Mouse (Mus musculus): ENCODE results near the gene Cdh12. TPM values are rescaled to one million over a fixed set of nuclear protein-coding genes. Genes with fewer than 3 reads are reported as not detected.
"Not testable (repeated sequence)": the region's sequence is repeated elsewhere in the genome, so short reads cannot be mapped to it uniquely, and the experiment has no call there.

Cdh12 gene
- polyA plus RNA-seq, 1 experiment from 2014 or later = 10.5 TPM

GRCm38 (mm10) chr15:20605751-20606150 is 156.7 kb downstream of the Cdh12 start:
- not testable (repeated sequence) for H3K27ac ChIP-seq (replicated peaks); H3K4me2 ChIP-seq; H3K4me1 ChIP-seq; H3K4me3 ChIP-seq (replicated peaks); ATAC-seq (ENCODE audit: low FRiP score); H3K9ac ChIP-seq (replicated peaks); H3K36me3 ChIP-seq; H3K27me3 ChIP-seq (replicated peaks); H3K9me3 ChIP-seq (replicated peaks)
- 87% methylated on average over 3 of the region's 3 CpGs for WGBS

DNA sequence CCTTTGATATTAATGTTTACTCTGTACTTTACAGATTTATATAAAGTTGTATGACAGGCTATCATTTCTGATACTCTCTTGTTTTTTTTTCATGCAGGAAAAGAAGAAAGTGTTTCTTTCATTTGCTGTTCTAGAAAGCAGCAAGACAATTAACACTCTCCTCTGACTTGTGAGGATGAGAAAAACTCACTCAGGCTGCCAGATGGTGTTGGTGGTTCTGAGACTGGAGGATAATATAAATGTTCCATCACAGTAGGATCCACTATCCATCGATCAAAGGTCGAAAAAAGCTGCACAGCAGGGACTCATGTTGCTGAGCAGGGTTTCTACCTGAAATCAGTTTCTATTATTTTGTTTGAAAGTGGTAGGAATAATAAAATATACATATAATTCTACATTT is 185.5 kb downstream of the Cdh12 start:
- Histone ChIP-seq H3K4me3 (replicated peaks) (no peak overlapping the region), H3K36me3 (no peaks in the 10 kb centered on the region), H3K4me2 (no peak overlapping the region), H3K9me3 (replicated peaks) (no peaks in the 10 kb centered on the region), H3K27me3 (replicated peaks) (no peaks in the 10 kb centered on the region), H3K4me1 (no peaks in the 10 kb centered on the region), H3K9ac (replicated peaks) (no peak overlapping the region), H3K27ac (replicated peaks) (no peak overlapping the region)
- WGBS = 66% methylated on average over 2 of the region's 2 CpGs
- ATAC-seq (ENCODE audit: low FRiP score) = no peak

- ATAC-seq (ENCODE audit: low FRiP score) = peak; percentile 69; the same call in 1 of the 2 replicates
- H3K4me1 ChIP-seq = no peaks in the 10 kb centered on the region
- 30% methylated on average over 2 of the region's 2 CpGs for WGBS
Observed at GRCm38 (mm10) chr15:20639155-20639554, 190.1 kb downstream of the Cdh12 start.

GRCm38 (mm10) chr15:20642905-20643414 is 193.9 kb downstream of the Cdh12 start:
- H3K27me3 ChIP-seq (replicated peaks) = no peaks in the 10 kb centered on the region
- H3K36me3 ChIP-seq = no peaks in the 10 kb centered on the region
- no peak for ATAC-seq (ENCODE audit: low FRiP score)
- no peaks in the 10 kb centered on the region for H3K9me3 ChIP-seq (replicated peaks)
- H3K9ac ChIP-seq (replicated peaks) = no peak overlapping the region
- no peak overlapping the region for H3K27ac ChIP-seq (replicated peaks)
- H3K4me1 ChIP-seq = no peaks in the 10 kb centered on the region
- 83% methylated on average over 3 of the region's 3 CpGs for WGBS
- no peak overlapping the region for H3K4me2 ChIP-seq
- H3K4me3 ChIP-seq (replicated peaks) = no peak overlapping the region

More at GRCm38 (mm10) chr15:20639155-20639554, 190.1 kb downstream of the Cdh12 start:
- no peak overlapping the region for H3K4me3 ChIP-seq (replicated peaks)
- no peaks in the 10 kb centered on the region for H3K27me3 ChIP-seq (replicated peaks)
- no peaks in the 10 kb centered on the region for H3K9me3 ChIP-seq (replicated peaks)
- H3K9ac ChIP-seq (replicated peaks) = no peak overlapping the region
- no peak overlapping the region for H3K27ac ChIP-seq (replicated peaks)
- H3K4me2 ChIP-seq = no peak overlapping the region
- no peaks in the 10 kb centered on the region for H3K36me3 ChIP-seq

DNA sequence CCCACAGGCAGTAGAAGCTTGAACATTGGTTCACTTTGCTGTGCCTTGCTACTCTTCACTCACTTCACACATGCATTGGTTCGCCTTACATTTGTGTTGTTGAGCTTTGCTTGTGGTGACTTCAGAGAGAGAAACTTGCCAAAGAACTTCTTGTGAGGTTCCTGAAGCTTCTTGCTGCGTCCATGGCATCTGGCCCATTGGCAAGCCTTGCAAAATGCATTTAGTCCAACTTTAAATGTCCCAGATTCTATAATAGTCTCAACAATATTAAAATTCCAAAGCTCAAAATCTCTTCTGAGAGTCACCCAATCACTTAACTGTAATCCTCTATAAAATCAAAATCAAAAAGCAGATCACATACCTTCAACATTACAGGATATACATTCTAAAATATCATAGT is 211.2 kb downstream of the Cdh12 start:
- H3K9me3 ChIP-seq (replicated peaks) = no peaks in the 10 kb centered on the region

DNA sequence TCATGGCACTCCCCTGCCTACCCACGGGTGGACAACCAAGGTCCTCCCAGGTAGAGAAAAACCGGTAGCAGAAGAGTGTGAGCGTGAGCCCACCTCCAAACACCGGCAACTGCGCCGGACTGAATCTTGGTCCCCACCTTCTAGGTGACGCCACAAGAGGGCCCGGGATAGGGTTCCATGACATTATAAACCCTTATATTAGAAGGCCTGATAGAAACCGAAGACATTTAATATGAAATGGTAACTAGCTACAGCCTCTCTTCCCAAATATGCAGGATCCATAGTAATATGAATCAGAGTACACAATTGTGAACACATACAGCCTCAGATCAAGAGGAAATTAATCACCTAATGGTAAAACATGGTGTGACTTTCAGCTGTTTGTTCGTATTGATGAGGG is 217.6 kb downstream of the Cdh12 start, which contains the start of gene Acot10:
Gene Acot10, minus strand, starts transcription at position 101 of the 400 bp plus-strand sequence.
- Histone ChIP-seq H3K4me1 (no peaks in the 10 kb centered on the region), H3K4me3 (replicated peaks) (no peak within 1 kb of the TSS), H3K27me3 (replicated peaks) (no peaks in the 10 kb centered on the region), H3K9me3 (replicated peaks) (no peaks in the 10 kb centered on the region), H3K36me3 (no peaks in the 10 kb centered on the region), H3K27ac (replicated peaks) (no peak within 1 kb of the TSS), H3K9ac (replicated peaks) (no peak within 1 kb of the TSS), H3K4me2 (no peak within 1 kb of the TSS)
- 92% methylated on average over 10 of the region's 10 CpGs for WGBS
- ATAC-seq (ENCODE audit: low FRiP score) = no peak

More for the DNA sequence above, 211.2 kb downstream of the Cdh12 start:
- Histone ChIP-seq H3K36me3 (no peaks in the 10 kb centered on the region), H3K4me1 (no peaks in the 10 kb centered on the region), H3K27ac (replicated peaks) (no peak overlapping the region), H3K4me2 (no peak overlapping the region), H3K9ac (replicated peaks) (no peak overlapping the region), H3K27me3 (replicated peaks) (no peaks in the 10 kb centered on the region), H3K4me3 (replicated peaks) (no peak overlapping the region)
- WGBS = 79% methylated on average over 2 of the region's 2 CpGs
- ATAC-seq (ENCODE audit: low FRiP score) = no peak

- no peaks in the 10 kb centered on the region for H3K9me3 ChIP-seq (replicated peaks)
- H3K27ac ChIP-seq (replicated peaks) = no peak overlapping the region
- H3K4me3 ChIP-seq (replicated peaks) = no peak overlapping the region
- H3K9ac ChIP-seq (replicated peaks) = no peak overlapping the region
- no peaks in the 10 kb centered on the region for H3K4me1 ChIP-seq
- ATAC-seq (ENCODE audit: low FRiP score) = no peak
- no peak overlapping the region for H3K4me2 ChIP-seq
- no peaks in the 10 kb centered on the region for H3K36me3 ChIP-seq
- H3K27me3 ChIP-seq (replicated peaks) = no peaks in the 10 kb centered on the region
Observed at GRCm38 (mm10) chr15:20667350-20667749, 218.3 kb downstream of the Cdh12 start.

- Histone ChIP-seq H3K27ac (replicated peaks) (no peak overlapping the region), H3K4me3 (replicated peaks) (no peak overlapping the region), H3K27me3 (replicated peaks) (no peaks in the 10 kb centered on the region), H3K9me3 (replicated peaks) (no peaks in the 10 kb centered on the region), H3K4me2 (no peak overlapping the region), H3K4me1 (no peaks in the 10 kb centered on the region), H3K36me3 (no peaks in the 10 kb centered on the region), H3K9ac (replicated peaks) (no peak overlapping the region)
- 62% methylated on average over 1 of the region's 1 CpGs for WGBS
- ATAC-seq (ENCODE audit: low FRiP score) = no peak
Observed at GRCm38 (mm10) chr15:20667989-20668388, 218.9 kb downstream of the Cdh12 start.

DNA sequence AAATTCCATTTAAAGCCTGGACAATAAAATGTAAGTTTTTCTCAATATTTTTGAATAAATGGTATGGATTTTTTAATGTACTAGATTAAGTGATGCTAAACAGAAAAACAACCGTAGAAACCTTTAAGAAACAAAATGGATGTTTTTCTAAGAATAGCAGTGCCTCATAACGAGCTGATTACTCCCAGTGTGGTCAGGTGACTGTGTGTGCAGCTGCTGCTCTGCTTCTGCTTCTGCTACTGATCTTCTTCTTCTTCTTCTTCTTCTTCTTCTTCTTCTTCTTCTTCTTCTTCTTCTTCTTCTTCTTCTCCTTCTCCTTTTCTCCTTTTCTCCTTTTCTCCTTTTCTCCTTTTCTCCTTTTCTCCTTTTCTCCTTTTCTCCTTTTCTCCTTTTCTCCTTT is 220.4 kb downstream of the Cdh12 start:
- H3K4me3 ChIP-seq (replicated peaks); H3K27me3 ChIP-seq (replicated peaks); H3K36me3 ChIP-seq; H3K4me1 ChIP-seq; H3K9ac ChIP-seq (replicated peaks); ATAC-seq (ENCODE audit: low FRiP score); H3K9me3 ChIP-seq (replicated peaks); H3K27ac ChIP-seq (replicated peaks); H3K4me2 ChIP-seq: not testable (repeated sequence)
- 68% methylated on average over 2 of the region's 2 CpGs for WGBS

GRCm38 (mm10) chr15:20682719-20683118 is 233.7 kb downstream of the Cdh12 start:
- Histone ChIP-seq H3K9me3 (replicated peaks) (no peaks in the 10 kb centered on the region), H3K27me3 (replicated peaks) (no peaks in the 10 kb centered on the region), H3K4me3 (replicated peaks) (no peak overlapping the region), H3K36me3 (no peaks in the 10 kb centered on the region), H3K4me2 (no peak overlapping the region), H3K4me1 (no peaks in the 10 kb centered on the region), H3K27ac (replicated peaks) (no peak overlapping the region), H3K9ac (replicated peaks) (no peak overlapping the region)
- no peak for ATAC-seq (ENCODE audit: low FRiP score)
- 60% methylated on average over 2 of the region's 2 CpGs for WGBS

DNA sequence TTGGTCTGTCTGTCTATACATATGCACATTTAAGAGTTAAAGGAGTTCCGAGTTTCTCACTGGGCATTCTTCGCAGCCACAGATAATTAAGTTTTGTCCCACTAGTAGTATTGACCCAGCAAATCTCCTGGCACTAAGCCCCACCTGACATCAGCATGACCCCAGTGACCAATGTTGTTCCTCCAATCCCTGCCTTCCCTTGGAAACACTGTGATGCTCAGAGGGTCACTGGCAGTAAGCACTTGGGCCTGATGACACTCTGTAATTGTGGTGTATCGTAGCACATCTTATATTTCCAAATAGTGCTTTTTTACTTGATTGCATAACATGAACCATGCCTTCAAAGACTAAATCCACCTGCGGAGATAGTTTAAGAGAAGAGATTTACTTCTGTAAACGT is 235.1 kb downstream of the Cdh12 start:
- 74% methylated on average over 5 of the region's 5 CpGs for WGBS
- H3K36me3 ChIP-seq = no peaks in the 10 kb centered on the region

GRCm38 (mm10) chr15:20696229-20696628 is 247.2 kb downstream of the Cdh12 start:
- Histone ChIP-seq H3K9me3 (replicated peaks) (no peaks in the 10 kb centered on the region), H3K4me1 (no peaks in the 10 kb centered on the region), H3K4me2 (no peak overlapping the region), H3K27ac (replicated peaks) (no peak overlapping the region), H3K36me3 (no peaks in the 10 kb centered on the region), H3K9ac (replicated peaks) (no peak overlapping the region), H3K27me3 (replicated peaks) (no peaks in the 10 kb centered on the region), H3K4me3 (replicated peaks) (no peak overlapping the region)
- no peak for ATAC-seq (ENCODE audit: low FRiP score)
- WGBS = 84% methylated on average over 5 of the region's 5 CpGs

More for the DNA sequence above, 235.1 kb downstream of the Cdh12 start:
- H3K4me3 ChIP-seq (replicated peaks) = no peak overlapping the region
- H3K4me1 ChIP-seq = no peaks in the 10 kb centered on the region
- H3K9me3 ChIP-seq (replicated peaks) = no peaks in the 10 kb centered on the region
- no peak for ATAC-seq (ENCODE audit: low FRiP score)
- no peak overlapping the region for H3K4me2 ChIP-seq
- no peaks in the 10 kb centered on the region for H3K27me3 ChIP-seq (replicated peaks)
- H3K27ac ChIP-seq (replicated peaks) = no peak overlapping the region
- H3K9ac ChIP-seq (replicated peaks) = no peak overlapping the region

DNA sequence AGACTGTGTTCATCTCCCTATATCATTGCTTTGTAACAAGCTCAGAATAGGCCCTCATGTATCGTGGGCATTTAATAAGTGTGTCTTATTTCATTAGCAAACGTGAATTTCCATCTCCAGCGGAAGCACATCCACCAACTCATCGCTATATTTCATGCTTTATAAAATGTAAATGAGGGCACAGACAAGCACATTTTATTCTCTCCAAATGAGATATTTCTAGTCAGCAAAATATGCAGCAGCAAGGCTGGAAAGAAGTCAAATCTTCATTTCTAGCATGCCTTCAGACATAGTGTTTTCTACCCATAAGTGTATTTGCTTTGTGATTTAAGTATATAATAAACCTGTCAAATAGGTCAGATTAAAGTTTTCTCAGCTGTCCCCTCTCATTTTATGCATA is 262.8 kb downstream of the Cdh12 start:
- H3K36me3 ChIP-seq = no peaks in the 10 kb centered on the region
- WGBS = 68% methylated on average over 4 of the region's 4 CpGs
- H3K4me3 ChIP-seq (replicated peaks) = no peak overlapping the region
- no peaks in the 10 kb centered on the region for H3K4me1 ChIP-seq
- H3K27ac ChIP-seq (replicated peaks) = no peak overlapping the region
- no peaks in the 10 kb centered on the region for H3K9me3 ChIP-seq (replicated peaks)
- no peaks in the 10 kb centered on the region for H3K27me3 ChIP-seq (replicated peaks)
- H3K9ac ChIP-seq (replicated peaks) = no peak overlapping the region
- H3K4me2 ChIP-seq = no peak overlapping the region
- ATAC-seq (ENCODE audit: low FRiP score) = no peak
